Mouse (Mus musculus) limb, embryonic 14.5 days (tissue): Measurements from ENCODE around the gene AC124502.3. TPM values are rescaled to one million over a fixed set of nuclear protein-coding genes. Genes with fewer than 3 reads are reported as not detected.

Source experiments
- ATAC-seq: fragments of 200-750 bp; cut with Nextera tagmentation; 2 replicates; pipeline ENCODE4 v1.8.0; 2017; ENCODE audit warnings: low read depth, moderate number of reproducible peaks, moderate TSS enrichment; ENCODE audit not compliant: low FRiP score
- DNase-seq: peaks from one replicate; pipeline ENCODE4 v3.0.0-alpha.2; 2015; ENCODE audit warnings: low spot score
- H3K27ac ChIP-seq: fragments of 300-500 bp; sonication (generic); replicated peaks from 2 replicates; pipeline ENCODE4 v1.5.1; 2014; ENCODE audit warnings: low read depth, mild to moderate bottlenecking, low read length, moderate library complexity, mixed read lengths
- H3K27me3 ChIP-seq: fragments of 300-500 bp; sonication (generic); 2 replicates; pipeline ENCODE4 v1.6.1; 2014; ENCODE audit warnings: low read length, mixed read lengths; ENCODE audit not compliant: control insufficient read depth, insufficient read depth
- H3K36me3 ChIP-seq: fragments of 300-500 bp; sonication (generic); 2 replicates; pipeline ENCODE4 v1.6.1; 2014; ENCODE audit warnings: mild to moderate bottlenecking, low read length, moderate library complexity, mixed read lengths; ENCODE audit not compliant: control insufficient read depth, insufficient read depth
- H3K4me1 ChIP-seq: fragments of 300-500 bp; sonication (generic); 2 replicates; pipeline ENCODE4 v1.6.1; 2014; ENCODE audit warnings: antibody characterized with exemption, low read length, mixed read lengths; ENCODE audit not compliant: control insufficient read depth, insufficient read depth
- H3K4me2 ChIP-seq: fragments of 300-500 bp; sonication (generic); replicated peaks from 2 replicates; pipeline ENCODE4 v1.6.1; 2014; ENCODE audit warnings: low read depth, mild to moderate bottlenecking, low read length, moderate library complexity; ENCODE audit not compliant: severe bottlenecking
- H3K4me3 ChIP-seq: fragments of 300-500 bp; sonication (generic); replicated peaks from 2 replicates; pipeline ENCODE4 v1.5.1; 2014; ENCODE audit warnings: low read length
- H3K9ac ChIP-seq: fragments of 300-500 bp; sonication (generic); 2 replicates; pipeline ENCODE4 v1.6.1; 2014; ENCODE audit warnings: mild to moderate bottlenecking, low read depth, low read length, moderate library complexity; ENCODE audit not compliant: severe bottlenecking
- H3K9me3 ChIP-seq: fragments of 300-500 bp; sonication (generic); 2 replicates; pipeline ENCODE4 v1.6.1; 2016; ENCODE audit warnings: low read length; ENCODE audit not compliant: control insufficient read depth
- POLR2A ChIP-seq: fragments of 200-500 bp; IDR thresholded peaks from 2 replicates; pipeline ENCODE4 v1.8.0; 2012; ENCODE audit warnings: inconsistent platforms, mild to moderate bottlenecking, moderate library complexity, borderline replicate concordance; ENCODE audit not compliant: insufficient read depth, insufficient read length; ENCODE audit errors: extremely low read depth
- WGBS: fragments of 180-500 bp; shearing (Covaris S2); extraction: QIAGEN DNeasy Blood & Tissue Kit; methylation state at CpG from one replicate; pipeline ENCODE4 v1.1.7; 2014; 5-methylcytosine and 5-hydroxymethylcytosine counted together
- polyA plus RNA-seq, 2 experiments: library from polyadenylated mRNA; depleted of rRNA in 1 of 2; stranded (reverse) in 1 of 2; unstranded in 1 of 2; fragments of >200 nt; fragmentation: Nextera tagmentation in 1 of 2; extraction: Ambion mirVana in 1 of 2; gene quantifications; 2 replicates each; pipeline versions ENCODE4 v1.2.1 to v1.2.3; 2012 to 2014

Gene AC124502.3
- polyA plus RNA-seq (2012; rRNA removed), result 1.3 and 2.5 TPM in 2 replicates
- polyA plus RNA-seq (2014; fragmentation: Nextera tagmentation; extraction: Ambion mirVana), result 0.84 and 1.7 TPM in 2 replicates

DNA sequence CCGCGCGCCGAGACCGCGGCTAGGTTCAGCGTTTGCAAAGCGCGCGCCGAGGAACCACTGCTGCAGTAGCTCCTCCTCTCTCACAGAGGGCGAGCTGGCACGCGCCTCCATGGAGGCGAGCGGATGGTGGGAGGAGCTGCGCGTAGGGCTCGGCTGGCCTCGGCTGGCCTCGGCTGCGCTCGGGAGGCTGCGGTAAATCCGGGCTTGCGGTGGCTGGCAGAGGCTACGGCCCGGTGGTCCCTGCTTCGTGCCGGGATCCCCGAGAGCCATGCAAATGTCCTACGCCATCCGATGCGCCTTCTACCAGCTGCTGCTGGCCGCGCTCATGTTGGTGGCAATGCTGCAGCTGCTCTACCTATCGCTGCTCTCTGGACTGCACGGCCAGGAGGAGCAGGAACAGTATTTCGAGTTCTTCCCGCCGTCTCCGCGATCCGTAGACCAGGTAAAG lies at the start of gene AC124502.3, which contains the start of gene B4gat1:
Gene AC124502.3 (plus strand): TSS at position 183 of the 448 bp plus-strand sequence.
Gene B4gat1 (plus strand): TSS at position 118 of the 448 bp plus-strand sequence.
- Histone ChIP-seq H3K36me3 (no peaks in the 10 kb centered on the region), H3K4me2 (peak within 1 kb of the TSS; percentile 98), H3K4me3 (peak within 1 kb of the TSS; percentile 78), H3K9me3 (no peaks in the 10 kb centered on the region), H3K27ac (peak within 1 kb of the TSS; percentile 82), H3K4me1 (peaks cover 22% of the 10 kb centered on the region), H3K27me3 (no peaks in the 10 kb centered on the region), H3K9ac (peak within 1 kb of the TSS; percentile 86)
- peak; percentile 90 for ATAC-seq
- under 1% methylated on average over 40 of the region's 44 CpGs for WGBS
- no peak; the same call in 1 of the 2 replicates for TF ChIP-seq POLR2A
- DNase-seq, result peak; percentile 94

GRCm38 (mm10) chr19:4989013-4989412 lies 49.7 kb upstream of the AC124502.3 start:
- WGBS, result 4% methylated on average over 13 of the region's 13 CpGs
- H3K27ac ChIP-seq, result no peak overlapping the region
- no peaks in the 10 kb centered on the region for H3K4me1 ChIP-seq
- TF ChIP-seq POLR2A, result no peak
- H3K36me3 ChIP-seq, result no peaks in the 10 kb centered on the region
- DNase-seq (peak; percentile 90), ATAC-seq (no peak)
- no peak overlapping the region for H3K4me3 ChIP-seq
- H3K9me3 ChIP-seq, result no peaks in the 10 kb centered on the region
- H3K4me2 ChIP-seq, result no peak overlapping the region
- peaks cover 48% of the 10 kb centered on the region for H3K27me3 ChIP-seq
- H3K9ac ChIP-seq, result no peak overlapping the region

DNA sequence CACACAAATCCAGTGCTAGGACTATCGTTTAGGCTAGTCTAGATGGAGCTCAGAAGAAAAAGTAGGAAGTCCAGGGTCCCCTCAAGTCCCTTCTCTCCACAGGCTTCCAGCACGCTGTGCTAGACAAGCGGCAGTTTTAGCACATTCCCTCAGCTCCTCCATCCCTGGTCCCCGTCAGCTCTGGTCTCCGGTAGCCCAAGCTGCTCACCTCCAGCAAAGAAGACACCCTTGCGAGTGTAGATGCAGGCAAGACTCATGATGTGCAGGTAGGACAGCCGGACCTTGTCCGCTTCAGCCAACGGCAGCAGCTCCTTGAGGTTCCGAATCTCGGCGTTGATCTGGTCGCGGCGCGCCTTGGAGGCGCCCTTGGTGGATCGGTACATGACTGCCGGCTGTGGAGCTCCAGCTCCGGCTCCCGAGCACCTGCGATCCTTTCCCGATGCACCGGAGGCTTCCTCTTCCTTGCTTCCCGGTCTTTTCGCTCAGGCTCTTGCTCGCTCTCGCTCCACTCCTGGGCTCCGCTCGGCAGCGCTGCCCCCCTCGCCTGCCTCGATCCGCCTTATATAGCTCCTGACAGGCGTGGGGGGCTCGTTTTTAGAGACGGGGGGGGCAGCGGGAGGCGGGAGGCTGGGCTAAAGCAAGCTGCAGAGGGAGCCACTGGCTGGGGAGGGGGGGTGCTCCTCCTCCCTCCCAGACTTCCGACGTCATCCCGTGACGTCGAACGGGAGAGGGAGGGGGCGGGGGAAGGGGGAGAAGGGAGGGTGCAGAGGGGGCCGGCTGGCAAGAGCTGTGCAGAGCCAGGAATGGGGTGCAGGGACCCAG lies 49.0 kb upstream of the AC124502.3 start:
- no peak overlapping the region for H3K4me2 ChIP-seq

GRCm38 (mm10) chr19:4990256-4990625 lies 48.5 kb upstream of the AC124502.3 start, which contains the start of gene Npas4:
Gene Npas4 (minus strand): TSS chr19:4990316.
- no peak within 1 kb of the TSS for H3K4me3 ChIP-seq
- 19% methylated on average over 4 of the region's 4 CpGs for WGBS
- no peaks in the 10 kb centered on the region for H3K36me3 ChIP-seq
- no peaks in the 10 kb centered on the region for H3K4me1 ChIP-seq
- no peak for TF ChIP-seq POLR2A
- no peak within 1 kb of the TSS for H3K4me2 ChIP-seq
- H3K9me3 ChIP-seq, result no peaks in the 10 kb centered on the region
- H3K27ac ChIP-seq, result no peak within 1 kb of the TSS
- ATAC-seq (no peak), DNase-seq (no peak)
- H3K9ac ChIP-seq, result no peak within 1 kb of the TSS
- H3K27me3 ChIP-seq, result peaks cover 36% of the 10 kb centered on the region

More for the DNA sequence above, 49.0 kb upstream of the AC124502.3 start:
- H3K4me3 ChIP-seq, result no peak overlapping the region
- H3K9ac ChIP-seq, result no peak overlapping the region
- no peaks in the 10 kb centered on the region for H3K4me1 ChIP-seq
- no peaks in the 10 kb centered on the region for H3K36me3 ChIP-seq
- no peak for ATAC-seq
- peaks cover 42% of the 10 kb centered on the region for H3K27me3 ChIP-seq
- WGBS, result 18% methylated on average over 46 of the region's 47 CpGs
- DNase-seq, result no peak
- H3K27ac ChIP-seq, result no peak overlapping the region
- TF ChIP-seq POLR2A, result no peak
- no peaks in the 10 kb centered on the region for H3K9me3 ChIP-seq

DNA sequence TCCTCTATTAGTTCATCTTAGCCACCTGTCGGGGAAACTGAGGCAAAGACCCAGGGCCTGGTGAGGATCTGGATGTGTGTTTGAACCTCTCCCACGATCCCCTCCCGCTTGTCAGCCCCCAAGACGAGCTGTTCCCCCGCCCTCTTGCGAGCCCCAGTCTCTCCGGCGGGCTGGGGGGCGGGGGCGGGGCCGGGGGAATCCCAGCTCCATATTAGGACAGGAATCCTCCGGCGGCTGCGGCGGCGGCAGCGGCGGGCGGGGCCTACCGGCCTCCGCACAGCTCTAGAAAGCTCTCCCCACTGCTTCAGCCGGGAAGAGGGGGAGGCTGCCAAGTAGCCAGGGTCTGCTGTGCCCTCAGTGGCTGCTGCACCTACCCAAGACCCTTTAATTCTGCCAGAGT lies 48.0 kb upstream of the AC124502.3 start:
- H3K9ac ChIP-seq, result no peak overlapping the region
- 0% methylated on average over 19 of the region's 22 CpGs for WGBS
- DNase-seq, result no peak

More for the DNA sequence above, 48.0 kb upstream of the AC124502.3 start:
- no peak for TF ChIP-seq POLR2A
- Histone ChIP-seq H3K27ac (no peak overlapping the region), H3K36me3 (no peaks in the 10 kb centered on the region), H3K4me2 (no peak overlapping the region), H3K9me3 (no peaks in the 10 kb centered on the region), H3K27me3 (peaks cover 36% of the 10 kb centered on the region), H3K4me3 (no peak overlapping the region), H3K4me1 (no peaks in the 10 kb centered on the region)
- no peak for ATAC-seq
